Mouse (Mus musculus): ENCODE measurements around the gene Poglut1. TPM values are rescaled to one million over a fixed set of nuclear protein-coding genes. Genes with fewer than 3 reads are reported as not detected.
A peak's percentile ranks its signal among the peaks of the same experiment; 100 is the strongest.

The Poglut1 gene
- polyA plus RNA-seq, 1 experiment from 2014 or later: 72.5 TPM

- no peak for ATAC-seq (ENCODE audit: low FRiP score, low read depth)
- H3K27ac ChIP-seq (replicated peaks): no peak overlapping the region
- H3K36me3 ChIP-seq: peaks cover 71% of the 10 kb centered on the region
- H3K9me3 ChIP-seq: no peaks in the 10 kb centered on the region
- WGBS: 96% methylated on average over 3 of the region's 3 CpGs
- no peak overlapping the region for H3K9ac ChIP-seq (replicated peaks)
- H3K27me3 ChIP-seq: no peaks in the 10 kb centered on the region
- no peak overlapping the region for H3K4me3 ChIP-seq
- no peak overlapping the region for H3K4me2 ChIP-seq (replicated peaks)
- H3K4me1 ChIP-seq: no peaks in the 10 kb centered on the region
These were observed 21.4 kb upstream of the Poglut1 start for GRCm38 (mm10) chr16:38571481-38571880.

GRCm38 (mm10) chr16:38568192-38568591 lies 18.1 kb upstream of the Poglut1 start:
- no peak overlapping the region for H3K27ac ChIP-seq (replicated peaks)
- H3K27me3 ChIP-seq: no peaks in the 10 kb centered on the region
- ATAC-seq (ENCODE audit: low FRiP score, low read depth): no peak
- WGBS: 96% methylated on average over 5 of the region's 5 CpGs
- H3K4me3 ChIP-seq: no peak overlapping the region
- H3K9ac ChIP-seq (replicated peaks): no peak overlapping the region
- no peaks in the 10 kb centered on the region for H3K9me3 ChIP-seq
- no peak overlapping the region for H3K4me2 ChIP-seq (replicated peaks)
- peaks cover 69% of the 10 kb centered on the region for H3K36me3 ChIP-seq
- H3K4me1 ChIP-seq: peaks cover 6% of the 10 kb centered on the region

DNA sequence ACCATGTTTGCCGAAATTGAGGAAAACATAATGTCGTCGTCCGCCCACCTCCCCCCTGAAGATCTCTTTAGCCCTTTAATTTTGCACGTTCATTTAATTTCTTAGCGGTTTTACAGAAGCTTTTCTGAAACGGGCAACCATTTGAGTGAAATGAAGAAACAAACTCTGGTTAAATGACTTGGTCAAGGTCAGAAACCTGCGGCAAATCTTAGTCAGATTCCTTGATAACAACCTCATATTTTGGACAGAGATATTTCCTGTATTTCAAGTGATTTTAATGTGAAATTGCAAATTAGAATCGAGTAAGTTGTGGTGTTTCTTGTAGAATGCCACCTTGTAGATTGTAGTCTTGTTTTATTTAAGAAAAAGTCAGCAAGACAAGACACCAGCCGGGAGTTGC lies 13.5 kb upstream of the Poglut1 start:
- peak overlapping the region; percentile 80 for H3K9ac ChIP-seq (replicated peaks)
- H3K9me3 ChIP-seq: no peaks in the 10 kb centered on the region
- H3K4me1 ChIP-seq: peaks cover 6% of the 10 kb centered on the region
- no peak overlapping the region for H3K27ac ChIP-seq (replicated peaks)
- peaks cover 27% of the 10 kb centered on the region for H3K36me3 ChIP-seq
- peak overlapping the region; percentile 79 for H3K4me3 ChIP-seq
- peak overlapping the region; percentile 53 for H3K4me2 ChIP-seq (replicated peaks)
- no peak for ATAC-seq (ENCODE audit: low FRiP score, low read depth)
- WGBS: 41% methylated on average over 10 of the region's 10 CpGs
- peaks cover 17% of the 10 kb centered on the region for H3K27me3 ChIP-seq

DNA sequence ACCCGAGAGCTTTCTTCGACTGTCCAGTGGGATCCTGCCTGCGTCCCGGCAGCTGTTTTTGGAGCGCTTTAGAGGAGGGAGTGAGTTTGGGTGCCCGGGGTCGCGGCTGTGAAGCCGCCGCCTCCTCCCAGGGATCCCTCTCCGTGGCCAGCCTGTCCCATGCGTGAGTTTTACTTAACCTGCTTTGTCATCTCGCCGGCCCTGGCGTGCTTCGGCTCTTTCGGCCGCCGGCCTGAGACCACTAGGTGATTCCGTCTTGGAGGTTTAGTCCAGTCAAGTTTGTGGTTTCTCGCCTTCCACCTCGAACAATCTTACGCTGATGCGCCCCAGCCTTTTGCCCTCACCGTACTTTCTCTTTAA lies 12.9 kb upstream of the Poglut1 start:
- peak; percentile 85 for ATAC-seq (ENCODE audit: low FRiP score, low read depth)
- peak overlapping the region; percentile 79 for H3K4me3 ChIP-seq
- peaks cover 6% of the 10 kb centered on the region for H3K4me1 ChIP-seq
- H3K4me2 ChIP-seq (replicated peaks): peak overlapping the region; percentile 53
- WGBS: under 1% methylated on average over 25 of the region's 25 CpGs
- peaks cover 21% of the 10 kb centered on the region for H3K36me3 ChIP-seq
- H3K9ac ChIP-seq (replicated peaks): peak overlapping the region; percentile 80
- peaks cover 17% of the 10 kb centered on the region for H3K27me3 ChIP-seq
- no peaks in the 10 kb centered on the region for H3K9me3 ChIP-seq
- peak overlapping the region; percentile 63 for H3K27ac ChIP-seq (replicated peaks)

DNA sequence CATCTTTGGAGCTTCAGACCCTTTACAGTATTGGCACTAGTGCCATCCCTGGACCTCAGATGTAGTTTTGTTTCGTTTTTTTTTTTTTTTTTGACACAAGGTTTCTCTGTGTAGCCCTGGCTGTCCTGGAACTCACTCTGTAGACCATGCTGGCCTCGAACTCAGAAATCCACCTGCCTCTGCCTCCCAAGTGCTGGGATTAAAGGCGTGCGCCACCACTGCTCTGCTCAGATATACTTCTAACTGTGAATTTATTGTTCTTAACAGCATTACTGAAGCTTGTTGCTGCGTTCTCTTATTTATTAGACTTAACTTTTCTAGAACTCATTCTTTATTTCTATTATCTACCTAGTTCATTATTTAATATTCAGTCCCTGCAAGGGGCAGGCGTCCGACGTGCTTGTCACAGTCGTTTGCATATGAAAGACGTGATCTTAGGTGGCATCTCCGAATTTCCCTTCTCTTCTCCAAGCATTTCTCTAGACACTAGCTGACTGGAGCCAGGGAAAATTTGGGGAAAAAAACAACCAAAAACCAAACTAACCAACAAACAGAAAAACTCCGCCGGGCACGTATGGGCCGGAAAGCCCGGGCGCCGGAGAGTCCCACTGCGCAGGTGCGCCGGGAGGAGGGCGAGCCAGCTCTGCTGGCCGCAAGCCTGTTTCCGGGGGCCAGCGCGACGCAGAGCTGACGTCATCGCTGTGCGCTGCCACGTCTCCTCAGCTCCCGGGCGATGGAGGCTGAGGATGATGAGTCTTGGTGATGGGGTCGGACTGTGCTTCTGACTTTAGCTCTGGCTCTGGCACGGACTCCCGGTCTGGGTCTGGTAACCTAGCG lies 12.3 kb upstream of the Poglut1 start:
- Histone ChIP-seq H3K27ac (replicated peaks) (peak overlapping the region; percentile 73), H3K4me2 (replicated peaks) (peak overlapping the region; percentile 53), H3K27me3 (peaks cover 18% of the 10 kb centered on the region), H3K9ac (replicated peaks) (peak overlapping the region; percentile 80), H3K4me3 (peak overlapping the region; percentile 79), H3K36me3 (peaks cover 18% of the 10 kb centered on the region), H3K4me1 (peaks cover 6% of the 10 kb centered on the region), H3K9me3 (no peaks in the 10 kb centered on the region)
- 8% methylated on average over 37 of the region's 37 CpGs for WGBS
- peak; percentile 98 for ATAC-seq (ENCODE audit: low FRiP score, low read depth)

DNA sequence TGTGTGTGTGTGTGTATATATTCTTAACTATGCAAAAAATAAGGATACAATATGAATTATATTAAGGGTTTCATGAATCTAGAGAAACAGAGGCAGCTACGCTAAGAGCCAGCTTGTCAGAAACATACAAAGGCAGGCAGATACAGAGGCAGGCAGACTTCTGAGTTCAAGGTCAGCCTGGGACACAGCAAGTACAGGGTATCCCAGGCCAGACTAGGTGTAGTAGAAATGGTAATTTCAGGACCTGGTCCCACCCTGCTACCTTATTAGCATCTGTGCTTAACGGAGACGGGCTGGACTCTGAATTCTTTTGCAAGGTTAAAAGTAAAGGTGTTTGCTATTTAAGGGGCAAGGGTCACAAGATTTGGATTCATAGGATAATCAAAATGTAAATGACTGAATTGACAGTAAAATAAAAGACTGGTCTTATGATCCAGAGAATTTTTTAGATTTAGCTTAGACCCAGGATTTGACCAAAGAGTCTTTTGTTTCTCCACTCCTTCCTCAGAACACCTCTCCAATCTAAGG lies 8.2 kb upstream of the Poglut1 start, which contains the start of gene Tmem39a:
TSS of gene Tmem39a (plus strand) at position 478 of the 528 bp plus-strand sequence.
- no peak within 1 kb of the TSS for H3K9ac ChIP-seq (replicated peaks)
- H3K4me1 ChIP-seq: 0 out of 2 replicates have a peak, but pooled peaks cover under 1% of the 10 kb centered on the region
- no peak within 1 kb of the TSS for H3K4me2 ChIP-seq (replicated peaks)
- H3K27ac ChIP-seq (replicated peaks): no peak within 1 kb of the TSS
- no peaks in the 10 kb centered on the region for H3K36me3 ChIP-seq
- peaks cover 46% of the 10 kb centered on the region for H3K27me3 ChIP-seq
- H3K4me3 ChIP-seq: no peak within 1 kb of the TSS
- H3K9me3 ChIP-seq: no peaks in the 10 kb centered on the region
- 86% methylated on average over 3 of the region's 3 CpGs for WGBS
- no peak for ATAC-seq (ENCODE audit: low FRiP score, low read depth)

DNA sequence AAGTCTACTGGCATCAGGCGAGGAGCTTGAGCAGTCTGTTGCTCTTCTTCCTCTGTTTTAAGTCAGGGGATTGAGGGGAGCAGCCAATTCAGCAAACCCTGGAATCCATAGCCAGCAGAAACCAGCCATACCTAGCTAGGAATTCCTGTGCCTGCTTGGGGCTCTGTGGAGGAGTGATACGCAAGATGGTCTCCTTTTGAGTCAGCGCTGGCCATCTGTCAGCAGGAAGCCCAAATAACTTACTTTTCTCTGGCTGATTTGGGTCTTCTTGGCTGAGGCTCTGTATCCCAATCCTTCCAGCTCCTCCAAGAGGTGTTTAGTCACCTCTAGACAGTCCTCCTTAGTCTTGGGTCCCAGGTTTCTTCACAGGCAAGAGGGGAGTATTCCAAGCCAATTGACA lies 5.9 kb upstream of the Poglut1 start:
- Histone ChIP-seq H3K9ac (replicated peaks) (no peak overlapping the region), H3K9me3 (no peaks in the 10 kb centered on the region), H3K4me3 (no peak overlapping the region), H3K27me3 (peaks cover 65% of the 10 kb centered on the region), H3K36me3 (no peaks in the 10 kb centered on the region), H3K27ac (replicated peaks) (no peak overlapping the region), H3K4me2 (replicated peaks) (no peak overlapping the region), H3K4me1 (no peaks in the 10 kb centered on the region)
- no peak for ATAC-seq (ENCODE audit: low FRiP score, low read depth)
- WGBS: 86% methylated on average over 3 of the region's 3 CpGs

GRCm38 (mm10) chr16:38548000-38548399 lies 2.1 kb downstream of the Poglut1 start:
- Histone ChIP-seq H3K27ac (replicated peaks) (no peak overlapping the region), H3K4me3 (no peak overlapping the region), H3K4me1 (peaks cover 16% of the 10 kb centered on the region), H3K9me3 (no peaks in the 10 kb centered on the region), H3K9ac (replicated peaks) (no peak overlapping the region), H3K4me2 (replicated peaks) (no peak overlapping the region), H3K36me3 (peaks cover 41% of the 10 kb centered on the region), H3K27me3 (peaks cover 16% of the 10 kb centered on the region)
- WGBS: 78% methylated on average over 1 of the region's 1 CpGs
- ATAC-seq (ENCODE audit: low FRiP score, low read depth): no peak

GRCm38 (mm10) chr16:38538716-38539380 lies 11.2 kb downstream of the Poglut1 start:
- Histone ChIP-seq H3K4me2 (replicated peaks) (no peak overlapping the region), H3K4me3 (no peak overlapping the region), H3K4me1 (no peaks in the 10 kb centered on the region), H3K9ac (replicated peaks) (no peak overlapping the region), H3K36me3 (peaks cover 88% of the 10 kb centered on the region), H3K27me3 (no peaks in the 10 kb centered on the region), H3K27ac (replicated peaks) (no peak overlapping the region), H3K9me3 (no peaks in the 10 kb centered on the region)
- ATAC-seq (ENCODE audit: low FRiP score, low read depth): no peak
- 94% methylated on average over 13 of the region's 13 CpGs for WGBS

DNA sequence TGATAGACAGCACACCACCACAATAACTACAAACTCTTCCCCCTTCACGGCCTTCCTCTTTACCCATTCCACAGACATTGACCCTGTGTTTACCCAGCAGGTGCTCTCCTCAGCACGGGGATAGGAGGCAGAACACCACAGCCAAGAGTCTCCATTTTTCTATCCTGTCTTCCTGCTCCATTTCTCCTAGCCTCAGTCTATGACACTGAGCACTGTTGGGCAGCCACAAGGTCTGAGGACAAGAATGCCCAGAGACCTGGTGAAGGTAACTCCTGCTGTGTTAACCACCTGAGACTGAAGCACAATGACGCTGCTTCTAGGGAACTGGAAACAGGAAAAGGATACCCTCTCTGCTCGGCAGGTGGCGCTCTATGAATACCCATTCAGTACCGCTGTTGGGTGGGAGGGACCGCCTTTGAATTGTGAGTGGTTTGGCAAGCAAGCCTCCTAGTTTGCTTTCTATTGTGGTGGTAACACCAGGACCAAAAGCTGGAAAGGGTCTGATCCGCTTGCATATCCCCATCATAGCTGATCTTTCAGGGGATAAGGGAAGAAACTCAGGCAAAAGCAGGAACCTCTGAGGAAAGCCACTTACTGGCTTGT lies 13.4 kb downstream of the Poglut1 start:
- H3K4me1 ChIP-seq: no peaks in the 10 kb centered on the region
- 49% methylated on average over 8 of the region's 8 CpGs for WGBS
- H3K36me3 ChIP-seq: peaks cover 90% of the 10 kb centered on the region
- H3K9me3 ChIP-seq: no peaks in the 10 kb centered on the region
- no peak overlapping the region for H3K27ac ChIP-seq (replicated peaks)
- no peak overlapping the region for H3K4me3 ChIP-seq
- no peak overlapping the region for H3K4me2 ChIP-seq (replicated peaks)
- no peaks in the 10 kb centered on the region for H3K27me3 ChIP-seq
- no peak for ATAC-seq (ENCODE audit: low FRiP score, low read depth)
- H3K9ac ChIP-seq (replicated peaks): no peak overlapping the region

DNA sequence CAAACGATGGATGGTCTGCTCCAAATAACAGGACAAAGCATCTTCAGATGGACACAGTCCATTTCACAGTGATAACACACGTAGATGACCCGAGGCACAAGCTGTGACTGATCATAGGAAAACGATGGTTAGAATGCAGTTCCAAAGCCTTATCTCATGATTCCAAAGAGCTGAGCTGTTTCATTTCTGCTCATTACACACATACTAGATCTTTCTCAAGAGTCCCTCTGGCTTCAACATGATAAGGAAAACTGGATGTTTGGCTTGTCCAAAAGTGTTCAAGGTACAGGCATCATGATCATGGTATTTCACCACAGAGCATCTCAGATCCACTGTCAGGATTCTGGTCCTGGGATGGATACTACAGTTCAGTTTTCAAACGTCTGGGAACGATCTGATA lies 23.8 kb downstream of the Poglut1 start:
- H3K9ac ChIP-seq (replicated peaks): no peak overlapping the region
- peaks cover 64% of the 10 kb centered on the region for H3K36me3 ChIP-seq
- no peak overlapping the region for H3K4me2 ChIP-seq (replicated peaks)
- H3K4me3 ChIP-seq: no peak overlapping the region
- H3K27me3 ChIP-seq: no peaks in the 10 kb centered on the region
- H3K9me3 ChIP-seq: no peaks in the 10 kb centered on the region
- H3K4me1 ChIP-seq: peaks cover 12% of the 10 kb centered on the region
- no peak for ATAC-seq (ENCODE audit: low FRiP score, low read depth)
- whole genome bisulfite sequencing: 90% methylated on average over 6 of the region's 6 CpGs
- no peak overlapping the region for H3K27ac ChIP-seq (replicated peaks)
